Mouse (Mus musculus): ENCODE data around the gene Vmn2r88. TPM values are rescaled to one million over a fixed set of nuclear protein-coding genes. Genes with fewer than 3 reads are reported as not detected.

The Vmn2r88 gene
- total and polyA plus RNA-seq, 3 experiments, result not detected

DNA sequence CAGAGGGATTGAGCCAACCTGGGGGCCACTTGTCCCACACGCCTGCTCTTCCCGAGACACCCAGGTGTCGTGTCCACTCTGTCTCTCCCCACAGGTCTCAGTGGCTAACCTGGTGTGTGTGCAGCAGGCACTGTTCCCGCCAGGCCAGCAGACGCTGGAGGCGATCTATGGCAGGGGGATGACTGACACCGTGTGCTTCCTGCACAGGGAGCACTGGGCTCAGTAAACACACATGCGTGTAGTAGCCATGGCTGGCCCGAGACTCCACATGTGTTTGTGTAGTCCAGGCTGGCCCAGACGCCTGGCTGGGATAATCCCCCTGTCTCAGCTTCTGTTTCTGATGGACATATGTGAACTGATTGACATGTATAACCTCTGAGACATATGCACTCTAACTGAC is 26.3 kb upstream of the Vmn2r88 start:
- Histone ChIP-seq H3K27me3 (replicated peaks) (no peaks in the 10 kb centered on the region), H3K4me1 (ENCODE audit: control insufficient read depth in 1 of 2, insufficient read depth in 2 of 2) (no peaks in the 10 kb centered on the region; a peak in 1 of 4 replicates), H3K4me3 (replicated peaks in 1 of 3; ENCODE audit: low read depth in 2 of 3, low read length in 2 of 3, poor library complexity in 1 of 3) (no peak overlapping the region), H3K36me3 (replicated peaks in 1 of 2; ENCODE audit: control insufficient read depth in 1 of 2, insufficient read depth in 1 of 2, low read length in 1 of 2) (no peaks in the 10 kb centered on the region), H3K9me3 (replicated peaks; ENCODE audit: low read length) (peaks cover 32% of the 10 kb centered on the region), H3K79me2 (replicated peaks; ENCODE audit: control insufficient read depth, extremely low read depth, insufficient read depth, poor library complexity, severe bottlenecking) (no peaks in the 10 kb centered on the region; the same call in 1 of the 2 replicates), H3K9ac (ENCODE audit: insufficient read depth, low read depth) (no peak overlapping the region), H3K27ac (ENCODE audit: insufficient read depth, low read depth) (no peak overlapping the region), H3K4me2 (ENCODE audit: insufficient read depth, low read depth, poor library complexity, severe bottlenecking) (no peak overlapping the region)
- in situ Hi-C loops (cut with MboI; ENCODE audit: low pct_ligation_motif_present, low pct_unique_long_range_greater_than_20kb, low sequenced_read_pairs), result no loop called here
- dilution Hi-C loops (cut with MboI; ENCODE audit: extremely low pct_ligation_motif_present, extremely low pct_unique_long_range_greater_than_20kb, low sequenced_read_pairs), result no loop called here
- DNase-seq (ENCODE audit: extremely low read depth), result no peak
- no peak for TF ChIP-seq ZNF384 (IDR thresholded peaks at IDR 0.05; ENCODE audit: low read depth, low read length)
- TF ChIP-seq RAD21 (IDR thresholded peaks at IDR 0.05; ENCODE audit: low read depth, low read length), result no peak
- TF ChIP-seq CHD1 (IDR thresholded peaks at IDR 0.05; ENCODE audit: low read depth, low read length), result no peak

DNA sequence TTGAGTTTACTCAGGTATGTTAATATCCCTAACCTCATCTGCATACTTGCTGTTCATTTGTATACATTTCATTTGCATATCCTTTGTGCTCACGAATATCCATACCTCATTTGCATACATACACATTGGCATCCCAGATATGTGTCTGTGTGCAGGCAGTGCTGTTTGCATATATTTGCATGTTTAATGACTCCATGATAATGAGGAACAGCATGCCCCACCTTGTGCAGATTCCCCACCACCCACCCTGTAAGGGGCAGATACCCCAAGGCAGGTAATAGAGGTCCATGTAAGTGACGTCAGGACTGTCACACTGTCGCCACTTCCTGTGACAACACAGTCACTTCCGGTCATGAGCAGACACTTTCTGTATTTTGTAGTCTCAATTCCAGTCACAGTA is 24.9 kb upstream of the Vmn2r88 start:
- dilution Hi-C loops (cut with MboI; ENCODE audit: extremely low pct_ligation_motif_present, extremely low pct_unique_long_range_greater_than_20kb, low sequenced_read_pairs) (no loop called here), in situ Hi-C loops (cut with MboI; ENCODE audit: low pct_ligation_motif_present, low pct_unique_long_range_greater_than_20kb, low sequenced_read_pairs) (no loop called here)

GRCm38 (mm10) chr14:51387768-51388167 is 22.9 kb upstream of the Vmn2r88 start:
- TF ChIP-seq MEF2A (IDR thresholded peaks at IDR 0.05; ENCODE audit: borderline replicate concordance, low read depth, low read length) (no peak), ZNF384 (IDR thresholded peaks at IDR 0.05; ENCODE audit: low read depth, low read length) (no peak), GABPA (IDR thresholded peaks at IDR 0.05; ENCODE audit: insufficient replicate concordance, low read depth, low read length) (no peak), ZKSCAN1 (IDR thresholded peaks at IDR 0.05; ENCODE audit: borderline replicate concordance, low read depth, low read length) (peak; percentile 96)
- no peaks in the 10 kb centered on the region; a peak in 1 of 4 replicates for H3K4me1 ChIP-seq (ENCODE audit: control insufficient read depth in 1 of 2, insufficient read depth in 2 of 2)
- no peaks in the 10 kb centered on the region for H3K36me3 ChIP-seq (replicated peaks in 1 of 2; ENCODE audit: control insufficient read depth in 1 of 2, insufficient read depth in 1 of 2, low read length in 1 of 2)
- dilution Hi-C loops (cut with MboI; ENCODE audit: extremely low pct_ligation_motif_present, extremely low pct_unique_long_range_greater_than_20kb, low sequenced_read_pairs) (no loop called here), in situ Hi-C loops (cut with MboI; ENCODE audit: low pct_ligation_motif_present, low pct_unique_long_range_greater_than_20kb, low sequenced_read_pairs) (no loop called here)
- no peak overlapping the region for H3K9ac ChIP-seq (ENCODE audit: insufficient read depth, low read depth)
- no peaks in the 10 kb centered on the region for H3K27me3 ChIP-seq (replicated peaks)
- no peak overlapping the region for H3K4me2 ChIP-seq (ENCODE audit: insufficient read depth, low read depth, poor library complexity, severe bottlenecking)
- no peak for DNase-seq (ENCODE audit: extremely low read depth)
- no peaks in the 10 kb centered on the region; the same call in 1 of the 2 replicates for H3K79me2 ChIP-seq (replicated peaks; ENCODE audit: control insufficient read depth, extremely low read depth, insufficient read depth, poor library complexity, severe bottlenecking)
- peaks cover 30% of the 10 kb centered on the region for H3K9me3 ChIP-seq (replicated peaks; ENCODE audit: low read length)
- H3K4me3 ChIP-seq (replicated peaks in 1 of 3; ENCODE audit: low read depth in 2 of 3, low read length in 2 of 3, poor library complexity in 1 of 3), result no peak overlapping the region
- no peak overlapping the region for H3K27ac ChIP-seq (ENCODE audit: insufficient read depth, low read depth)

More for the DNA sequence above, 24.9 kb upstream of the Vmn2r88 start:
- DNase-seq (ENCODE audit: extremely low read depth), result peak; percentile 17
- Histone ChIP-seq H3K4me2 (ENCODE audit: insufficient read depth, low read depth, poor library complexity, severe bottlenecking) (no peak overlapping the region), H3K4me3 (replicated peaks in 1 of 3; ENCODE audit: low read depth in 2 of 3, low read length in 2 of 3, poor library complexity in 1 of 3) (no peak overlapping the region), H3K27ac (ENCODE audit: insufficient read depth, low read depth) (no peak overlapping the region), H3K27me3 (replicated peaks) (no peaks in the 10 kb centered on the region), H3K9ac (ENCODE audit: insufficient read depth, low read depth) (no peak overlapping the region), H3K4me1 (ENCODE audit: control insufficient read depth in 1 of 2, insufficient read depth in 2 of 2) (no peaks in the 10 kb centered on the region; a peak in 1 of 4 replicates), H3K36me3 (replicated peaks in 1 of 2; ENCODE audit: control insufficient read depth in 1 of 2, insufficient read depth in 1 of 2, low read length in 1 of 2) (no peaks in the 10 kb centered on the region), H3K79me2 (replicated peaks; ENCODE audit: control insufficient read depth, extremely low read depth, insufficient read depth, poor library complexity, severe bottlenecking) (no peaks in the 10 kb centered on the region; the same call in 1 of the 2 replicates), H3K9me3 (replicated peaks; ENCODE audit: low read length) (peaks cover 32% of the 10 kb centered on the region)
- no peak for TF ChIP-seq USF2 (conservative IDR thresholded peaks at IDR 0.05; ENCODE audit: low read depth, low read length)
- TF ChIP-seq USF1 (IDR thresholded peaks at IDR 0.05; ENCODE audit: low read depth, low read length), result no peak
- no peak for TF ChIP-seq NELFE (IDR thresholded peaks at IDR 0.05; ENCODE audit: low read depth, low read length)
- no peak for TF ChIP-seq UBTF (IDR thresholded peaks at IDR 0.05; ENCODE audit: low read depth, low read length)
- TF ChIP-seq MAFK (IDR thresholded peaks at IDR 0.05; ENCODE audit: insufficient replicate concordance, low read length), result no peak
- no peak for TF ChIP-seq TBP (conservative IDR thresholded peaks at IDR 0.05; ENCODE audit: low read depth, low read length)
- TF ChIP-seq SIN3A (IDR thresholded peaks at IDR 0.05; ENCODE audit: low read length), result no peak
- TF ChIP-seq HCFC1 (IDR thresholded peaks at IDR 0.05; ENCODE audit: low read depth, low read length), result no peak
- no peak for TF ChIP-seq PAX5 (IDR thresholded peaks at IDR 0.05; ENCODE audit: low read length)
- no peak for TF ChIP-seq IRF4 (IDR thresholded peaks at IDR 0.05; ENCODE audit: low read depth, low read length)
- no peak for TF ChIP-seq ZC3H11A (IDR thresholded peaks at IDR 0.05; ENCODE audit: low read depth, low read length)
- TF ChIP-seq ZKSCAN1 (IDR thresholded peaks at IDR 0.05; ENCODE audit: borderline replicate concordance, low read depth, low read length), result no peak
- TF ChIP-seq GABPA (IDR thresholded peaks at IDR 0.05; ENCODE audit: insufficient replicate concordance, low read depth, low read length), result no peak
- TF ChIP-seq MAZ (IDR thresholded peaks at IDR 0.05; ENCODE audit: low read depth, low read length), result no peak
- no peak for TF ChIP-seq ELF1 (IDR thresholded peaks at IDR 0.05; ENCODE audit: low read depth, low read length)
- TF ChIP-seq POLR2AphosphoS2 (IDR thresholded peaks at IDR 0.05; ENCODE audit: low read depth, low read length), result no peak
- no peak for TF ChIP-seq POLR2A (IDR thresholded peaks at IDR 0.05; ENCODE audit: low read depth, low read length)
- TF ChIP-seq ZMIZ1 (IDR thresholded peaks at IDR 0.05; ENCODE audit: low read depth, low read length), result no peak

Data from CH12.LX (cell line).